Mouse (Mus musculus) MEL (cell line): ENCODE results near the gene Abcb9. TPM values are rescaled to one million over a fixed set of nuclear protein-coding genes. Genes with fewer than 3 reads are reported as not detected.

Source experiments
- DNase-seq: peaks from one replicate; pipeline ENCODE4 v3.0.0; 2011; ENCODE audit warnings: low read depth, low spot score
- H3K27ac ChIP-seq: 2 replicates; pipeline ENCODE4 v1.5.1; 2012; ENCODE audit warnings: low read depth, mild to moderate bottlenecking, control low read depth, low read length, moderate library complexity; ENCODE audit not compliant: control insufficient read depth
- H3K27me3 ChIP-seq, 2 experiments: fragments of 150-350 bp in 1 of 2; sonication (generic) in 1 of 2; 2 replicates each; pipeline ENCODE4 v1.6.1; 2012; ENCODE audit warnings: low read length in 2 of 2, mild to moderate bottlenecking in 2 of 2, improper control_type of control experiment in 1 of 2, moderate library complexity in 1 of 2; ENCODE audit not compliant: insufficient read depth in 2 of 2, control insufficient read depth in 1 of 2
- H3K36me3 ChIP-seq, 2 experiments: 2 replicates each; pipeline ENCODE4 v1.6.1; 2012 to 2014; ENCODE audit warnings: low read length in 2 of 2, improper control_type of control experiment in 1 of 2, inconsistent platforms in 1 of 2, mild to moderate bottlenecking in 1 of 2; ENCODE audit not compliant: insufficient read depth in 2 of 2, control insufficient read depth in 1 of 2
- H3K4me1 ChIP-seq, 2 experiments: fragments of 150-350 bp in 1 of 2; sonication (generic) in 1 of 2; 2 replicates each; pipeline ENCODE4 v1.6.1; 2012; ENCODE audit warnings: low read length in 2 of 2, improper control_type of control experiment in 1 of 2, mild to moderate bottlenecking in 1 of 2; ENCODE audit not compliant: insufficient read depth in 2 of 2, control insufficient read depth in 1 of 2
- H3K4me3 ChIP-seq, 2 experiments: fragments of 150-350 bp in 1 of 2; sonication (generic) in 1 of 2; 2 replicates each; pipeline ENCODE4 v1.5.1; 2012; ENCODE audit warnings: low read depth in 2 of 2, low read length in 2 of 2, mild to moderate bottlenecking in 2 of 2, moderate library complexity in 2 of 2, control low read depth in 1 of 2, improper control_type of control experiment in 1 of 2; ENCODE audit not compliant: control insufficient read depth in 1 of 2, insufficient read depth in 1 of 2
- H3K79me2 ChIP-seq: 2 replicates; pipeline ENCODE4 v1.6.1; 2012; ENCODE audit warnings: mild to moderate bottlenecking, low read length, moderate library complexity; ENCODE audit not compliant: control insufficient read depth, poor library complexity, insufficient read depth
- H3K9ac ChIP-seq: 2 replicates; pipeline ENCODE4 v1.6.1; 2012; ENCODE audit warnings: low read depth, mild to moderate bottlenecking, control low read depth, low read length, moderate library complexity; ENCODE audit not compliant: control insufficient read depth, poor library complexity, severe bottlenecking
- H3K9me3 ChIP-seq: fragments of 150-350 bp; sonication (generic); replicated peaks from 2 replicates; pipeline ENCODE4 v1.6.1; 2012; ENCODE audit warnings: mild to moderate bottlenecking, low read length, improper control_type of control experiment, moderate library complexity; ENCODE audit not compliant: insufficient read depth
- CHD1 ChIP-seq: IDR thresholded peaks from 2 replicates; pipeline ENCODE4 v1.6.1; 2012; ENCODE audit warnings: low read depth, mild to moderate bottlenecking, inconsistent platforms, low read length, improper control_type of control experiment
- CHD2 ChIP-seq: IDR thresholded peaks from 2 replicates; pipeline ENCODE4 v1.6.1; 2011; ENCODE audit warnings: low read length, improper control_type of control experiment
- CTCF ChIP-seq, 3 experiments: IDR thresholded peaks in 2 of 3; conservative IDR thresholded peaks in 1 of 3; 2 replicates each; pipeline ENCODE4 v1.5.1; 2011 to 2012; ENCODE audit warnings: low read length in 3 of 3, low read depth in 2 of 3, mild to moderate bottlenecking in 2 of 3, improper control_type of control experiment in 1 of 3, inconsistent platforms in 1 of 3, mixed read lengths in 1 of 3, moderate library complexity in 1 of 3; ENCODE audit not compliant: control insufficient read depth in 1 of 3, insufficient read depth in 1 of 3, poor library complexity in 1 of 3, severe bottlenecking in 1 of 3
- EP300 ChIP-seq, 2 experiments: IDR thresholded peaks; 2 replicates each; pipeline ENCODE4 v1.6.1; 2011; ENCODE audit warnings: improper control_type of control experiment in 2 of 2, low read length in 2 of 2, low read depth in 1 of 2, mild to moderate bottlenecking in 1 of 2
- ETS1 ChIP-seq: IDR thresholded peaks from 2 replicates; pipeline ENCODE4 v1.6.1; 2012; ENCODE audit warnings: low read depth, mild to moderate bottlenecking, inconsistent platforms, low read length, improper control_type of control experiment, moderate library complexity
- MAX ChIP-seq: IDR thresholded peaks from 2 replicates; pipeline ENCODE4 v1.6.1; 2011; ENCODE audit warnings: low read length, improper control_type of control experiment
- MEF2A ChIP-seq: IDR thresholded peaks from 2 replicates; pipeline ENCODE4 v1.6.1; 2014; ENCODE audit warnings: low read depth, mild to moderate bottlenecking, inconsistent platforms, low read length, improper control_type of control experiment; ENCODE audit not compliant: poor library complexity, insufficient replicate concordance, severe bottlenecking; ENCODE audit errors: extremely low read depth
- MXI1 ChIP-seq: IDR thresholded peaks from 2 replicates; pipeline ENCODE4 v1.6.1; 2011; ENCODE audit warnings: mild to moderate bottlenecking, low read depth, low read length, improper control_type of control experiment
- MYC ChIP-seq: IDR thresholded peaks from 2 replicates; pipeline ENCODE4 v1.6.1; 2011; ENCODE audit warnings: low read depth, mild to moderate bottlenecking, low read length, improper control_type of control experiment, moderate library complexity
- NRF1 ChIP-seq: IDR thresholded peaks from 2 replicates; pipeline ENCODE4 v1.6.1; 2014; ENCODE audit warnings: low read depth, mild to moderate bottlenecking, inconsistent platforms, low read length, improper control_type of control experiment, moderate library complexity; ENCODE audit not compliant: poor library complexity, insufficient read depth, severe bottlenecking
- POLR2A ChIP-seq, 2 experiments: IDR thresholded peaks; 2 replicates each; pipeline ENCODE4 v1.6.1; 2011 to 2012; ENCODE audit warnings: low read length in 2 of 2, mild to moderate bottlenecking in 2 of 2, control low read depth in 1 of 2, improper control_type of control experiment in 1 of 2, low read depth in 1 of 2, moderate library complexity in 1 of 2; ENCODE audit not compliant: control insufficient read depth in 1 of 2, insufficient read depth in 1 of 2, poor library complexity in 1 of 2
- POLR2AphosphoS2 ChIP-seq: IDR thresholded peaks from 2 replicates; pipeline ENCODE4 v1.6.1; 2011; ENCODE audit warnings: low read length, improper control_type of control experiment
- POLR2AphosphoS5 ChIP-seq: IDR thresholded peaks from 2 replicates; pipeline ENCODE4 v1.6.1; 2012; ENCODE audit warnings: low read depth, borderline replicate concordance, mild to moderate bottlenecking, inconsistent platforms, low read length, moderate library complexity, mixed read lengths
- RAD21 ChIP-seq: IDR thresholded peaks from 2 replicates; pipeline ENCODE4 v1.6.1; 2011; ENCODE audit warnings: mild to moderate bottlenecking, low read depth, low read length, improper control_type of control experiment
- RCOR1 ChIP-seq: IDR thresholded peaks from 2 replicates; pipeline ENCODE4 v1.6.1; 2012; ENCODE audit warnings: low read depth, mild to moderate bottlenecking, inconsistent platforms, low read length, improper control_type of control experiment
- TCF12 ChIP-seq: IDR thresholded peaks from 2 replicates; pipeline ENCODE4 v1.6.1; 2014; ENCODE audit warnings: low read depth, mild to moderate bottlenecking, inconsistent platforms, low read length, improper control_type of control experiment, moderate library complexity
- USF2 ChIP-seq, 2 experiments: IDR thresholded peaks; 2 replicates each; pipeline ENCODE4 v1.6.1; 2011 to 2012; ENCODE audit warnings: improper control_type of control experiment in 2 of 2, low read length in 2 of 2, borderline replicate concordance in 1 of 2, inconsistent platforms in 1 of 2, low read depth in 1 of 2, mild to moderate bottlenecking in 1 of 2; ENCODE audit not compliant: insufficient read depth in 1 of 2
- ZC3H11A ChIP-seq: IDR thresholded peaks from 2 replicates; pipeline ENCODE4 v1.6.1; 2012; ENCODE audit warnings: low read depth, mild to moderate bottlenecking, inconsistent platforms, low read length, improper control_type of control experiment
- ZKSCAN1 ChIP-seq: IDR thresholded peaks from 2 replicates; pipeline ENCODE4 v1.6.1; 2012; ENCODE audit warnings: low read depth, mild to moderate bottlenecking, inconsistent platforms, low read length, improper control_type of control experiment, moderate library complexity
- ZMIZ1 ChIP-seq: IDR thresholded peaks from 2 replicates; pipeline ENCODE4 v1.6.1; 2012; ENCODE audit warnings: low read depth, mild to moderate bottlenecking, inconsistent platforms, low read length, improper control_type of control experiment, moderate library complexity
- ZNF384 ChIP-seq: IDR thresholded peaks from 2 replicates; pipeline ENCODE4 v1.6.1; 2012; ENCODE audit warnings: low read depth, mild to moderate bottlenecking, inconsistent platforms, low read length, improper control_type of control experiment
- polyA plus RNA-seq, 2 experiments: library from polyadenylated mRNA; stranded (reverse) in 1 of 2; unstranded in 1 of 2; fragments of >175 nt in 1 of 2; fragments of >200 nt in 1 of 2; gene quantifications; 2 replicates each; pipeline versions ENCODE4 v1.2.1 to v1.2.4; 2012; ENCODE audit warnings: low replicate concordance in 2 of 2, low read depth in 1 of 2; ENCODE audit not compliant: insufficient read length in 2 of 2, insufficient read depth in 1 of 2, missing spikeins in 1 of 2
- total RNA-seq: library from RNA; depleted of rRNA; stranded (reverse); fragments of 300-350 nt; gene quantifications from 2 replicates; pipeline ENCODE4 v1.2.3, GENCODE M21; 2012

Gene Abcb9
- total and polyA plus RNA-seq, 3 experiments = 2.4 to 8.1 TPM; not detected in 1

DNA sequence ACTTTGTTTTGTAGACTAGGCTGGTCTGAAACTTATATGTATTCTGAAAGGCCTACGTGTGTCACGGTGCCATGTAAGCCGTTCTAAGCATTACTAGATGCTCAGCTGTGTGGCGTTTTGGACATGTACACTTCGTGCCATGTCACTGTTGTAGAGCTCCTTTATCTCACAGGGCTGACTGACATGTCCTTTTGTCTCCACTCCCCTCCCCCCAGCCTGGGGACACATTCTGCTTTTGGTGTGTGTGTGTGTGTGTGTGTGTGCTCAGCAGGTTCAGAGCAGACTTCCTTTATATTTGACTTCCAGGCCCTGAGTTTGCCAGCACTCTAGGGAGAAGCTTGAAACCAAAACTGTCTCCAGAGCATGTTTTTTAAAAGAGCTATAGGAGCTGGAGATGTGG is 58.8 kb downstream of the Abcb9 start:
- peaks cover 0 to 18% of the 10 kb centered on the region in 2 experiments; a peak in 2 of 4 replicates for H3K36me3 ChIP-seq
- no peak overlapping the region; the same call in 1 of the 2 replicates for H3K27ac ChIP-seq
- TF ChIP-seq ETS1 (peak; percentile 33; the same call in 1 of the 2 replicates), CTCF (IDR thresholded peaks at IDR 0.05 in 2 of 3, conservative IDR thresholded peaks at IDR 0.05 in 1 of 3; ENCODE audit: control insufficient read depth in 1 of 3, insufficient read depth in 1 of 3, low read depth in 2 of 3, low read length in 3 of 3, poor library complexity in 1 of 3, severe bottlenecking in 1 of 3) (no peak), POLR2A (IDR thresholded peaks at IDR 0.05; ENCODE audit: control insufficient read depth in 1 of 2, insufficient read depth in 1 of 2, low read depth in 1 of 2, low read length in 2 of 2, poor library complexity in 1 of 2) (no peak), RCOR1 (no peak), CHD1 (no peak), USF2 (IDR thresholded peaks at IDR 0.05; ENCODE audit: borderline replicate concordance in 1 of 2, insufficient read depth in 1 of 2, low read depth in 1 of 2, low read length in 2 of 2) (no peak), TCF12 (no peak), POLR2AphosphoS2 (no peak)
- peaks cover 7 to 21% of the 10 kb centered on the region in 2 experiments for H3K4me1 ChIP-seq
- H3K4me3 ChIP-seq = no peak overlapping the region
- peaks cover 2% of the 10 kb centered on the region for H3K79me2 ChIP-seq
- H3K9me3 ChIP-seq = no peaks in the 10 kb centered on the region
- no peaks in the 10 kb centered on the region for H3K27me3 ChIP-seq
- H3K9ac ChIP-seq = no peak overlapping the region
- DNase-seq = peak; percentile 61

- Histone ChIP-seq H3K79me2 (peaks cover 7% of the 10 kb centered on the region), H3K36me3 (peaks cover 0 to 18% of the 10 kb centered on the region in 2 experiments; a peak in 2 of 4 replicates), H3K4me1 (peaks cover 7 to 21% of the 10 kb centered on the region in 2 experiments), H3K9me3 (no peaks in the 10 kb centered on the region), H3K9ac (no peak overlapping the region), H3K27me3 (no peaks in the 10 kb centered on the region), H3K4me3 (no peak overlapping the region), H3K27ac (no peak overlapping the region)
- no peak for TF ChIP-seq RCOR1
- TF ChIP-seq ZNF384 = 0 out of 2 replicates have a peak, but pooled peaks have one; percentile 1
- no peak for DNase-seq
These were observed 59.3 kb downstream of the Abcb9 start for GRCm38 (mm10) chr5:124036341-124036740.

- Histone ChIP-seq H3K4me3 (no peak overlapping the region), H3K9me3 (no peaks in the 10 kb centered on the region), H3K79me2 (peaks cover 11% of the 10 kb centered on the region), H3K36me3 (peaks cover 0 to 18% of the 10 kb centered on the region in 2 experiments; a peak in 2 of 4 replicates), H3K4me1 (peaks cover 7 to 21% of the 10 kb centered on the region in 2 experiments), H3K9ac (no peak overlapping the region), H3K27ac (no peak overlapping the region), H3K27me3 (no peaks in the 10 kb centered on the region)
- DNase-seq = no peak
- no peak for TF ChIP-seq ETS1
- no peak for TF ChIP-seq NRF1
- no peak for TF ChIP-seq POLR2AphosphoS2
- no peak for TF ChIP-seq ZKSCAN1
- no peak for TF ChIP-seq RAD21
- TF ChIP-seq CTCF (IDR thresholded peaks at IDR 0.05 in 2 of 3, conservative IDR thresholded peaks at IDR 0.05 in 1 of 3; ENCODE audit: control insufficient read depth in 1 of 3, insufficient read depth in 1 of 3, low read depth in 2 of 3, low read length in 3 of 3, poor library complexity in 1 of 3, severe bottlenecking in 1 of 3) = no peak
- TF ChIP-seq MAX = no peak
- no peak for TF ChIP-seq MEF2A
- TF ChIP-seq MYC = no peak
- no peak for TF ChIP-seq MXI1
- TF ChIP-seq EP300 (IDR thresholded peaks at IDR 0.05; ENCODE audit: low read depth in 1 of 2, low read length in 2 of 2) = no peak
- TF ChIP-seq ZMIZ1 = no peak
- no peak for TF ChIP-seq ZC3H11A
- no peak for TF ChIP-seq USF2 (IDR thresholded peaks at IDR 0.05; ENCODE audit: borderline replicate concordance in 1 of 2, insufficient read depth in 1 of 2, low read depth in 1 of 2, low read length in 2 of 2)
- TF ChIP-seq CHD2 = no peak
- no peak for TF ChIP-seq POLR2AphosphoS5
These were observed 59.8 kb downstream of the Abcb9 start for GRCm38 (mm10) chr5:124035806-124036205.
